Mouse (Mus musculus): ENCODE results near the gene Lclat1.

GRCm38 (mm10) chr17:73230340-73230989 lies 122.7 kb downstream of the Lclat1 start:
- TF ChIP-seq CTCF (conservative IDR thresholded peaks at IDR 0.05; ENCODE audit: low read length) (no peak), POU5F1 (IDR thresholded peaks at IDR 0.05; ENCODE audit: borderline replicate concordance, low read length) (no peak), NANOG (IDR thresholded peaks at IDR 0.05; ENCODE audit: borderline replicate concordance, low read length) (no peak)

All from E14TG2a.4 (cell line).